ENCODE assay signal across 11 mouse cellular contexts in the genomic region with DNA sequence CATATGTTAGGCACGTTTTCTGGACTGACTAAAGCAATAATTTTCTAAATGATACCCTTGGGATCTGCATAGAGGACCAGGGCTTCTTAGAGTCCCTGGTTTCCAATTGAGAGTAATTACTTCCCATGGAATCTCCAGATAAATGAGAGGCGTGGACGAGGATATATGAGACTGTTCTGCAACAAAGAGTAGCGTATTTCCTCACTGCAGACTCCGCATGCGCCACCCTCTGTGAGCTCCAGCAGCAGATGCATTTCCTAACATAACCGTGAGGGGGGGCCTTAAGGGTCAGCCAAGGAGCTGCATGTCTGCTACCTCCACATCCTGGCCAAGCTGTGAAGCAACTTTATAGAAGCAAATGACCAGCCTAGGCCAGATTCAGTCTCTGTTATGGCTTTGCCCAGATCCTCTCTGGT.
DNase-seq lines count a peak whose midpoint lies in the region; ATAC-seq and TF ChIP-seq lines count a peak whose summit lies in the region.
"Had no signal": no experiment of that assay in that cellular context is flagged by ENCODE, and none has a peak within 500 bp of the region (broad histone marks: within the 10 kb centered on the region; RNA-seq: fewer than 3 reads in every experiment).

No protein-coding gene starts in this region.

- no peak overlapping the region for H3K9ac ChIP-seq in ES-Bruce4 (ENCODE audit: low read depth, poor library complexity, severe bottlenecking)
- H3K9ac ChIP-seq in embryonic facial prominence, embryonic 11.5 days (replicated peaks; ENCODE audit: low read length): no peak overlapping the region

- DNase-seq in heart, adult 11 months: peak; percentile 87
- DNase-seq in heart, adult 8-10 months (ENCODE audit: low spot score): no peak
- peak; percentile 65 for DNase-seq in embryonic facial prominence, embryonic 11.5 days (ENCODE audit: low spot score)
- DNase-seq in kidney, postnatal 14 days: peak; percentile 38
- DNase-seq in B cell, adult 2 months: no peak
- no peak for DNase-seq in left cerebral cortex, adult 11 months (ENCODE audit: low spot score)
- no peak for DNase-seq in heart, embryonic 10.5 days (ENCODE audit: low spot score)
- DNase-seq: heart, postnatal 10 days; left cerebral cortex, postnatal 4 days had no signal

- H3K4me1 ChIP-seq in ES-Bruce4 (ENCODE audit: control insufficient read depth, insufficient read depth, low read length): no peaks in the 10 kb centered on the region
- H3K4me1 ChIP-seq in embryonic facial prominence, embryonic 11.5 days (ENCODE audit: control insufficient read depth, insufficient read depth, low read length): no peaks in the 10 kb centered on the region
- no peaks in the 10 kb centered on the region for H3K4me1 ChIP-seq in heart, embryonic 10.5 days

- no peak overlapping the region for H3K27ac ChIP-seq in ES-Bruce4 (ENCODE audit: insufficient read depth, low read length)
- no peak overlapping the region for H3K27ac ChIP-seq in embryonic facial prominence, embryonic 11.5 days (replicated peaks; ENCODE audit: low read depth, low read length)
- no peak overlapping the region for H3K27ac ChIP-seq in heart, embryonic 10.5 days

- peak; percentile 4 for TF ChIP-seq CTCF in ES-Bruce4 (IDR thresholded peaks at IDR 0.05; ENCODE audit: low read depth, low read length)

- WGBS in embryonic facial prominence, embryonic 11.5 days: 32% methylated on average over 7 of the region's 7 CpGs
- WGBS in heart, embryonic 10.5 days: 79% methylated on average over 7 of the region's 7 CpGs

- no peak for TF ChIP-seq POLR2A in ES-Bruce4 (IDR thresholded peaks at IDR 0.05; ENCODE audit: insufficient read depth, low read length)

- H3K36me3 ChIP-seq in ES-Bruce4 (ENCODE audit: control insufficient read depth, insufficient read depth, low read length, poor library complexity, severe bottlenecking): no peaks in the 10 kb centered on the region; the same call in 1 of the 2 replicates
- no peaks in the 10 kb centered on the region for H3K36me3 ChIP-seq in embryonic facial prominence, embryonic 11.5 days (replicated peaks; ENCODE audit: control insufficient read depth, insufficient read depth, low read depth, low read length)
- peaks cover 80% of the 10 kb centered on the region for H3K36me3 ChIP-seq in heart, embryonic 10.5 days

- no peaks in the 10 kb centered on the region for H3K9me3 ChIP-seq in ES-Bruce4 (replicated peaks; ENCODE audit: control insufficient read depth, insufficient read depth, low read length, poor library complexity, severe bottlenecking)
- no peaks in the 10 kb centered on the region for H3K9me3 ChIP-seq in embryonic facial prominence, embryonic 11.5 days (replicated peaks; ENCODE audit: control insufficient read depth, low read length)
- no peaks in the 10 kb centered on the region for H3K9me3 ChIP-seq in heart, embryonic 10.5 days

- no peaks in the 10 kb centered on the region for H3K27me3 ChIP-seq in ES-Bruce4 (ENCODE audit: control insufficient read depth, insufficient read depth, low read length, poor library complexity, severe bottlenecking)
- H3K27me3 ChIP-seq in embryonic facial prominence, embryonic 11.5 days (ENCODE audit: control insufficient read depth, insufficient read depth, low read length): no peaks in the 10 kb centered on the region
- H3K27me3 ChIP-seq in heart, embryonic 10.5 days (ENCODE audit: insufficient read depth, poor library complexity, severe bottlenecking): no peaks in the 10 kb centered on the region

- no peak overlapping the region for H3K4me2 ChIP-seq in embryonic facial prominence, embryonic 11.5 days (ENCODE audit: low read depth, low read length)

- no peak for ATAC-seq in embryonic facial prominence, embryonic 11.5 days (replicated peaks; ENCODE audit: insufficient number of reproducible peaks, low FRiP score, low TSS enrichment, low read depth)

- no peak for TF ChIP-seq EP300 in ES-Bruce4 (IDR thresholded peaks at IDR 0.05; ENCODE audit: insufficient read depth, low read depth, low read length)

- no peak overlapping the region for H3K4me3 ChIP-seq in ES-Bruce4 (ENCODE audit: low read depth, low read length)
- H3K4me3 ChIP-seq in embryonic facial prominence, embryonic 11.5 days (ENCODE audit: low read depth, low read length): no peak overlapping the region
- H3K4me3 ChIP-seq in heart, embryonic 10.5 days: no peak overlapping the region
- H3K4me3 ChIP-seq: erythroblast, embryonic 14.5 days had no signal

Comparison
In these comparisons a context has a peak if more than half of its experiments do, and no peak if none do; other contexts are left out.
1. DNase-seq: peak in heart, adult 11 months (single experiment), embryonic facial prominence, embryonic 11.5 days (single experiment) and kidney, postnatal 14 days (single experiment); none in heart, adult 8-10 months (single experiment), B cell, adult 2 months (0 of 2), left cerebral cortex, adult 11 months (single experiment) and heart, embryonic 10.5 days (single experiment).